Mouse (Mus musculus) embryonic fibroblast, embryonic 13.5 days (primary cell): ENCODE results near the gene Il12b.

Source experiments
- CTCF ChIP-seq: IDR thresholded peaks from 2 replicates; pipeline ENCODE4 v1.5.1; 2011; ENCODE audit warnings: mild to moderate bottlenecking, control low read depth, low read length, moderate library complexity, borderline replicate concordance; ENCODE audit not compliant: insufficient read depth
- POLR2A ChIP-seq: IDR thresholded peaks from 2 replicates; pipeline ENCODE4 v1.6.1; 2011; ENCODE audit warnings: low read depth, mild to moderate bottlenecking, control low read depth, low read length, moderate library complexity

GRCm38 (mm10) chr11:44410413-44410812 is 10.6 kb downstream of the Il12b start:
- TF ChIP-seq POLR2A = no peak
- no peak for TF ChIP-seq CTCF
